Mouse (Mus musculus) MEL (cell line): ENCODE results near the gene Phf20. TPM values are rescaled to one million over a fixed set of nuclear protein-coding genes. Genes with fewer than 3 reads are reported as not detected.

Source experiments
- DNase-seq: peaks from one replicate; pipeline ENCODE4 v3.0.0; 2011; ENCODE audit warnings: low read depth, low spot score
- H3K27ac ChIP-seq: 2 replicates; pipeline ENCODE4 v1.5.1; 2012; ENCODE audit warnings: low read depth, mild to moderate bottlenecking, control low read depth, low read length, moderate library complexity; ENCODE audit not compliant: control insufficient read depth
- H3K27me3 ChIP-seq, 2 experiments: fragments of 150-350 bp in 1 of 2; sonication (generic) in 1 of 2; 2 replicates each; pipeline ENCODE4 v1.6.1; 2012; ENCODE audit warnings: low read length in 2 of 2, mild to moderate bottlenecking in 2 of 2, improper control_type of control experiment in 1 of 2, moderate library complexity in 1 of 2; ENCODE audit not compliant: insufficient read depth in 2 of 2, control insufficient read depth in 1 of 2
- H3K36me3 ChIP-seq, 2 experiments: 2 replicates each; pipeline ENCODE4 v1.6.1; 2012 to 2014; ENCODE audit warnings: low read length in 2 of 2, improper control_type of control experiment in 1 of 2, inconsistent platforms in 1 of 2, mild to moderate bottlenecking in 1 of 2; ENCODE audit not compliant: insufficient read depth in 2 of 2, control insufficient read depth in 1 of 2
- H3K4me1 ChIP-seq, 2 experiments: fragments of 150-350 bp in 1 of 2; sonication (generic) in 1 of 2; 2 replicates each; pipeline ENCODE4 v1.6.1; 2012; ENCODE audit warnings: low read length in 2 of 2, improper control_type of control experiment in 1 of 2, mild to moderate bottlenecking in 1 of 2; ENCODE audit not compliant: insufficient read depth in 2 of 2, control insufficient read depth in 1 of 2
- H3K4me3 ChIP-seq, 2 experiments: fragments of 150-350 bp in 1 of 2; sonication (generic) in 1 of 2; 2 replicates each; pipeline ENCODE4 v1.5.1; 2012; ENCODE audit warnings: low read depth in 2 of 2, low read length in 2 of 2, mild to moderate bottlenecking in 2 of 2, moderate library complexity in 2 of 2, control low read depth in 1 of 2, improper control_type of control experiment in 1 of 2; ENCODE audit not compliant: control insufficient read depth in 1 of 2, insufficient read depth in 1 of 2
- H3K79me2 ChIP-seq: 2 replicates; pipeline ENCODE4 v1.6.1; 2012; ENCODE audit warnings: mild to moderate bottlenecking, low read length, moderate library complexity; ENCODE audit not compliant: control insufficient read depth, poor library complexity, insufficient read depth
- H3K9ac ChIP-seq: 2 replicates; pipeline ENCODE4 v1.6.1; 2012; ENCODE audit warnings: low read depth, mild to moderate bottlenecking, control low read depth, low read length, moderate library complexity; ENCODE audit not compliant: control insufficient read depth, poor library complexity, severe bottlenecking
- H3K9me3 ChIP-seq: fragments of 150-350 bp; sonication (generic); replicated peaks from 2 replicates; pipeline ENCODE4 v1.6.1; 2012; ENCODE audit warnings: mild to moderate bottlenecking, low read length, improper control_type of control experiment, moderate library complexity; ENCODE audit not compliant: insufficient read depth
- CHD1 ChIP-seq: IDR thresholded peaks from 2 replicates; pipeline ENCODE4 v1.6.1; 2012; ENCODE audit warnings: low read depth, mild to moderate bottlenecking, inconsistent platforms, low read length, improper control_type of control experiment
- E2F4 ChIP-seq: IDR thresholded peaks from 2 replicates; pipeline ENCODE4 v1.6.1; 2011; ENCODE audit warnings: low read depth, low read length, improper control_type of control experiment, borderline replicate concordance
- ELF1 ChIP-seq: IDR thresholded peaks from 2 replicates; pipeline ENCODE4 v1.6.1; 2014; ENCODE audit warnings: low read depth, mild to moderate bottlenecking, inconsistent platforms, low read length, improper control_type of control experiment, moderate library complexity
- EP300 ChIP-seq, 2 experiments: IDR thresholded peaks; 2 replicates each; pipeline ENCODE4 v1.6.1; 2011; ENCODE audit warnings: improper control_type of control experiment in 2 of 2, low read length in 2 of 2, low read depth in 1 of 2, mild to moderate bottlenecking in 1 of 2
- GABPA ChIP-seq: IDR thresholded peaks from 2 replicates; pipeline ENCODE4 v1.6.1; 2012; ENCODE audit warnings: low read depth, mild to moderate bottlenecking, inconsistent platforms, low read length, improper control_type of control experiment, moderate library complexity
- GATA1 ChIP-seq: IDR thresholded peaks from 2 replicates; pipeline ENCODE4 v1.6.1; 2011; ENCODE audit warnings: low read depth, low read length, improper control_type of control experiment
- JUND ChIP-seq: IDR thresholded peaks from 2 replicates; pipeline ENCODE4 v1.6.1; 2011; ENCODE audit warnings: low read depth, mild to moderate bottlenecking, improper control_type of control experiment, low read length
- KAT2A ChIP-seq: conservative IDR thresholded peaks from 2 replicates; pipeline ENCODE4 v1.6.1; 2012; ENCODE audit warnings: low read depth, low read length, improper control_type of control experiment, inconsistent platforms
- MAX ChIP-seq: IDR thresholded peaks from 2 replicates; pipeline ENCODE4 v1.6.1; 2011; ENCODE audit warnings: low read length, improper control_type of control experiment
- MAZ ChIP-seq: IDR thresholded peaks from 2 replicates; pipeline ENCODE4 v1.6.1; 2012; ENCODE audit warnings: low read depth, mild to moderate bottlenecking, inconsistent platforms, low read length, improper control_type of control experiment
- MEF2A ChIP-seq: IDR thresholded peaks from 2 replicates; pipeline ENCODE4 v1.6.1; 2014; ENCODE audit warnings: low read depth, mild to moderate bottlenecking, inconsistent platforms, low read length, improper control_type of control experiment; ENCODE audit not compliant: poor library complexity, insufficient replicate concordance, severe bottlenecking; ENCODE audit errors: extremely low read depth
- MXI1 ChIP-seq: IDR thresholded peaks from 2 replicates; pipeline ENCODE4 v1.6.1; 2011; ENCODE audit warnings: mild to moderate bottlenecking, low read depth, low read length, improper control_type of control experiment
- MYB ChIP-seq: IDR thresholded peaks from 2 replicates; pipeline ENCODE4 v1.6.1; 2011; ENCODE audit warnings: mild to moderate bottlenecking, low read depth, low read length, improper control_type of control experiment
- MYC ChIP-seq: IDR thresholded peaks from 2 replicates; pipeline ENCODE4 v1.6.1; 2011; ENCODE audit warnings: low read depth, mild to moderate bottlenecking, low read length, improper control_type of control experiment, moderate library complexity
- RAD21 ChIP-seq: IDR thresholded peaks from 2 replicates; pipeline ENCODE4 v1.6.1; 2011; ENCODE audit warnings: mild to moderate bottlenecking, low read depth, low read length, improper control_type of control experiment
- RCOR1 ChIP-seq: IDR thresholded peaks from 2 replicates; pipeline ENCODE4 v1.6.1; 2012; ENCODE audit warnings: low read depth, mild to moderate bottlenecking, inconsistent platforms, low read length, improper control_type of control experiment
- SIN3A ChIP-seq: IDR thresholded peaks from 2 replicates; pipeline ENCODE4 v1.6.1; 2012; ENCODE audit warnings: low read length, improper control_type of control experiment, inconsistent platforms
- TCF12 ChIP-seq: IDR thresholded peaks from 2 replicates; pipeline ENCODE4 v1.6.1; 2014; ENCODE audit warnings: low read depth, mild to moderate bottlenecking, inconsistent platforms, low read length, improper control_type of control experiment, moderate library complexity
- USF1 ChIP-seq: IDR thresholded peaks from 2 replicates; pipeline ENCODE4 v1.6.1; 2014; ENCODE audit warnings: low read depth, mild to moderate bottlenecking, inconsistent platforms, low read length, improper control_type of control experiment, moderate library complexity
- USF2 ChIP-seq, 2 experiments: IDR thresholded peaks; 2 replicates each; pipeline ENCODE4 v1.6.1; 2011 to 2012; ENCODE audit warnings: improper control_type of control experiment in 2 of 2, low read length in 2 of 2, borderline replicate concordance in 1 of 2, inconsistent platforms in 1 of 2, low read depth in 1 of 2, mild to moderate bottlenecking in 1 of 2; ENCODE audit not compliant: insufficient read depth in 1 of 2
- polyA plus RNA-seq, 2 experiments: library from polyadenylated mRNA; stranded (reverse) in 1 of 2; unstranded in 1 of 2; fragments of >175 nt in 1 of 2; fragments of >200 nt in 1 of 2; gene quantifications; 2 replicates each; pipeline versions ENCODE4 v1.2.1 to v1.2.4; 2012; ENCODE audit warnings: low replicate concordance in 2 of 2, low read depth in 1 of 2; ENCODE audit not compliant: insufficient read length in 2 of 2, insufficient read depth in 1 of 2, missing spikeins in 1 of 2
- total RNA-seq: library from RNA; depleted of rRNA; stranded (reverse); fragments of 300-350 nt; gene quantifications from 2 replicates; pipeline ENCODE4 v1.2.3, GENCODE M21; 2012

Gene Phf20
- total and polyA plus RNA-seq, 3 experiments = 11.7 to 16.9 TPM; not detected in 1

DNA sequence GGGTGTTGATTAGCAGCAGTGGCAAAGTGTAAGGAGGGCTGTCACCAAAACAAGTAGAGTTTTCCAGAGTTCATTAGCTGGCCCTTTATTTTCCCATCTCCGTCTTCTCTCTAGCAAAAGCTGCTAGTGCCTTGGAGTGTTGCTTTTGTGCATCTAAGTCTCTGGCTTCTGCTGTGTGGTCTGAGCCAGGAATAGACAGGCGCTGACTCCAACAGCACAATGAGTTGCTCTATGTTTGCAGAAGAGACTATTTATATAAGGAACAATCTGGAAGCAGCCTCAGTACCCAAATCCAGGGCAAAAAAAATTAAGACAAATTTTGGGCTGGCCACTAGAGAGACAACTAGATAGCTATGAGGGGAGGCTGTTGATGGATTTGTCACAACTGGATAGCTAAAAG is 45.4 kb downstream of the Phf20 start:
- Histone ChIP-seq H3K9me3 (no peaks in the 10 kb centered on the region), H3K4me3 (no peak overlapping the region), H3K27ac (no peak overlapping the region), H3K4me1 (no peaks in the 10 kb centered on the region), H3K36me3 (peaks cover 0 to 3% of the 10 kb centered on the region in 2 experiments; a peak in 2 of 4 replicates), H3K79me2 (no peaks in the 10 kb centered on the region), H3K27me3 (no peaks in the 10 kb centered on the region), H3K9ac (no peak overlapping the region)
- DNase-seq = no peak
- TF ChIP-seq EP300 (IDR thresholded peaks at IDR 0.05; ENCODE audit: low read depth in 1 of 2, low read length in 2 of 2) (no peak), MYB (no peak), USF1 (no peak), SIN3A (no peak), MYC (no peak), GABPA (no peak), RAD21 (no peak), USF2 (IDR thresholded peaks at IDR 0.05; ENCODE audit: borderline replicate concordance in 1 of 2, insufficient read depth in 1 of 2, low read depth in 1 of 2, low read length in 2 of 2) (no peak), CHD1 (no peak), KAT2A (no peak), GATA1 (no peak), MXI1 (no peak), ELF1 (no peak), TCF12 (no peak), E2F4 (no peak), RCOR1 (no peak), MAX (no peak), JUND (no peak)

DNA sequence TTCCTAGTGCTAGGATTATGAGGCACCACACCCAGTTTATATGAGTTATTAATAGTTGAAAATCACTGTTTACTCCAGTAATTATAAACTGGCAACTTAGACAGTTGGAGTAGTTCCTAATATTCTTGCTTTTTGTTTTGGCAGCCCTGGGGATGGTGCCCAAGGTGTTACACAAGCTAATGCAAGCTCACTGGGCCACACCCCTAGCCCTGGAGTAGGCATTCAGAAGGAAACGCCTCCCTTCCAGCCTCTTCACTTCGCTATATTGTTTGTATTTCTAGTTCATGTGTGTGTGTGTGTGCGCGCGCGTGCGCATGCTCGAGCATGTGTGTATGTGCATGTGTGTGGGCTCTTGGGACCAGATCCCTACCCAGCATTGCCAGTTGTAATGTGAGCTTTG is 46.7 kb downstream of the Phf20 start:
- no peak overlapping the region for H3K4me3 ChIP-seq
- no peak for DNase-seq
- TF ChIP-seq MEF2A = no peak
- TF ChIP-seq E2F4 = no peak
- no peak for TF ChIP-seq RAD21
- TF ChIP-seq MAZ = no peak
- TF ChIP-seq JUND = no peak
- TF ChIP-seq, all 39 proteins: peak for 0
- peaks cover 0 to 6% of the 10 kb centered on the region in 2 experiments; a peak in 2 of 4 replicates for H3K36me3 ChIP-seq
- no peaks in the 10 kb centered on the region for H3K9me3 ChIP-seq
- H3K4me1 ChIP-seq = no peaks in the 10 kb centered on the region
- H3K79me2 ChIP-seq = no peaks in the 10 kb centered on the region
- no peaks in the 10 kb centered on the region for H3K27me3 ChIP-seq
- H3K9ac ChIP-seq = no peak overlapping the region
- H3K27ac ChIP-seq = no peak overlapping the region
